Mouse (Mus musculus) intestine, embryonic 15.5 days (tissue): Measurements from ENCODE around the gene Sgce. TPM values are rescaled to one million over a fixed set of nuclear protein-coding genes. Genes with fewer than 3 reads are reported as not detected.
A peak's percentile ranks its signal among the peaks of the same experiment; 100 is the strongest.
"Not testable (repeated sequence)": the region's sequence is repeated elsewhere in the genome, so short reads cannot be mapped to it uniquely, and the experiment has no call there.

ENCODE experiments used
- ATAC-seq: fragments of 200-750 bp; cut with Nextera tagmentation; 2 replicates; pipeline ENCODE4 v1.8.0; 2017; ENCODE audit warnings: moderate TSS enrichment, moderate library complexity
- H3K27ac ChIP-seq: fragments of 300-500 bp; sonication (generic); 2 replicates; pipeline ENCODE4 v1.5.1; 2015; ENCODE audit warnings: mild to moderate bottlenecking, inconsistent platforms
- H3K27me3 ChIP-seq: fragments of 300-500 bp; sonication (generic); replicated peaks from 2 replicates; pipeline ENCODE4 v1.6.1; 2015; ENCODE audit warnings: inconsistent platforms
- H3K36me3 ChIP-seq: fragments of 300-500 bp; sonication (generic); 2 replicates; pipeline ENCODE4 v1.6.1; 2015; ENCODE audit warnings: inconsistent platforms
- H3K4me1 ChIP-seq: fragments of 300-500 bp; sonication (generic); replicated peaks from 2 replicates; pipeline ENCODE4 v1.6.1; 2015; ENCODE audit warnings: inconsistent platforms
- H3K4me2 ChIP-seq: fragments of 300-500 bp; sonication (generic); replicated peaks from 2 replicates; pipeline ENCODE4 v1.6.1; 2015; ENCODE audit warnings: mild to moderate bottlenecking, inconsistent platforms
- H3K4me3 ChIP-seq: fragments of 300-500 bp; sonication (generic); replicated peaks from 2 replicates; pipeline ENCODE4 v1.5.1; 2015; ENCODE audit warnings: inconsistent platforms
- H3K9ac ChIP-seq: fragments of 300-500 bp; sonication (generic); 2 replicates; pipeline ENCODE4 v1.6.1; 2015; ENCODE audit warnings: inconsistent platforms
- H3K9me3 ChIP-seq: fragments of 300-500 bp; sonication (generic); 2 replicates; pipeline ENCODE4 v1.6.1; 2016; ENCODE audit warnings: inconsistent platforms
- WGBS: fragments of 180-500 bp; shearing (Covaris S2); methylation state at CpG from one replicate; pipeline ENCODE4 v1.1.7; 2015; 5-methylcytosine and 5-hydroxymethylcytosine counted together
- polyA plus RNA-seq: library from polyadenylated mRNA; unstranded; fragments of >200 nt; fragmentation: Nextera tagmentation; extraction: Ambion mirVana; gene quantifications from 2 replicates; pipeline ENCODE4 v1.2.1, GENCODE M21; 2015

Sgce gene
- polyA plus RNA-seq, 1 experiment from 2014 or later = 47.5 TPM

- 89% methylated on average over 6 of the region's 6 CpGs for WGBS
- no peaks in the 10 kb centered on the region for H3K4me1 ChIP-seq
Measured at GRCm38 (mm10) chr6:4665154-4665553, 81.9 kb downstream of the Sgce start.

GRCm38 (mm10) chr6:4664313-4664712, 82.7 kb downstream of the Sgce start:
- 58% methylated on average over 2 of the region's 2 CpGs for WGBS
- Histone ChIP-seq H3K27ac (no peak overlapping the region), H3K36me3 (no peaks in the 10 kb centered on the region), H3K9me3 (no peaks in the 10 kb centered on the region), H3K4me1 (no peaks in the 10 kb centered on the region), H3K4me3 (no peak overlapping the region), H3K27me3 (no peaks in the 10 kb centered on the region), H3K9ac (no peak overlapping the region), H3K4me2 (no peak overlapping the region)
- ATAC-seq = no peak

More at GRCm38 (mm10) chr6:4665154-4665553, 81.9 kb downstream of the Sgce start:
- H3K9ac ChIP-seq = no peak overlapping the region
- no peak overlapping the region for H3K4me3 ChIP-seq
- no peaks in the 10 kb centered on the region for H3K36me3 ChIP-seq
- H3K4me2 ChIP-seq = no peak overlapping the region
- no peak for ATAC-seq
- no peaks in the 10 kb centered on the region for H3K9me3 ChIP-seq
- no peaks in the 10 kb centered on the region for H3K27me3 ChIP-seq
- no peak overlapping the region for H3K27ac ChIP-seq

GRCm38 (mm10) chr6:4663516-4663915, 83.5 kb downstream of the Sgce start:
- no peaks in the 10 kb centered on the region for H3K36me3 ChIP-seq
- no peaks in the 10 kb centered on the region for H3K4me1 ChIP-seq
- 0 out of 2 replicates have a peak, but pooled peaks have one; percentile 49 for ATAC-seq
- no peak overlapping the region for H3K4me3 ChIP-seq
- WGBS = 42% methylated on average over 2 of the region's 2 CpGs
- H3K9me3 ChIP-seq = no peaks in the 10 kb centered on the region
- H3K4me2 ChIP-seq = no peak overlapping the region
- H3K27ac ChIP-seq = no peak overlapping the region
- H3K9ac ChIP-seq = no peak overlapping the region
- H3K27me3 ChIP-seq = no peaks in the 10 kb centered on the region

GRCm38 (mm10) chr6:4658861-4659260, 88.1 kb downstream of the Sgce start:
- Histone ChIP-seq H3K9ac (no peak overlapping the region), H3K27ac (no peak overlapping the region), H3K9me3 (no peaks in the 10 kb centered on the region), H3K27me3 (no peaks in the 10 kb centered on the region), H3K4me2 (no peak overlapping the region), H3K36me3 (no peaks in the 10 kb centered on the region), H3K4me3 (no peak overlapping the region), H3K4me1 (no peaks in the 10 kb centered on the region)
- no peak for ATAC-seq
- WGBS = 83% methylated on average over 13 of the region's 13 CpGs

- Histone ChIP-seq H3K27me3 (no peaks in the 10 kb centered on the region), H3K4me1 (no peaks in the 10 kb centered on the region), H3K9ac (no peak overlapping the region), H3K9me3 (no peaks in the 10 kb centered on the region), H3K27ac (no peak overlapping the region), H3K4me2 (no peak overlapping the region), H3K36me3 (no peaks in the 10 kb centered on the region), H3K4me3 (no peak overlapping the region)
- ATAC-seq = no peak
- 84% methylated on average over 4 of the region's 4 CpGs for WGBS
Measured at GRCm38 (mm10) chr6:4655924-4656323, 91.1 kb downstream of the Sgce start.

GRCm38 (mm10) chr6:4655466-4655865, 91.5 kb downstream of the Sgce start:
- no peak overlapping the region for H3K4me3 ChIP-seq
- no peak overlapping the region for H3K4me2 ChIP-seq
- no peak overlapping the region for H3K27ac ChIP-seq
- H3K4me1 ChIP-seq = no peaks in the 10 kb centered on the region
- H3K27me3 ChIP-seq = no peaks in the 10 kb centered on the region
- H3K9ac ChIP-seq = no peak overlapping the region
- H3K36me3 ChIP-seq = no peaks in the 10 kb centered on the region
- 34% methylated on average over 5 of the region's 5 CpGs for WGBS
- ATAC-seq = no peak
- no peaks in the 10 kb centered on the region for H3K9me3 ChIP-seq

- H3K27me3 ChIP-seq, H3K4me1 ChIP-seq, H3K27ac ChIP-seq, H3K4me3 ChIP-seq, H3K36me3 ChIP-seq, H3K4me2 ChIP-seq, ATAC-seq, H3K9me3 ChIP-seq, H3K9ac ChIP-seq: not testable (repeated sequence)
- WGBS = 96% methylated on average over 12 of the region's 12 CpGs
Measured at GRCm38 (mm10) chr6:4653741-4654140, 93.3 kb downstream of the Sgce start.

- no peak overlapping the region for H3K4me3 ChIP-seq
- no peaks in the 10 kb centered on the region for H3K36me3 ChIP-seq
- WGBS = 74% methylated on average over 8 of the region's 8 CpGs
- no peak overlapping the region for H3K27ac ChIP-seq
- H3K9ac ChIP-seq = no peak overlapping the region
- no peaks in the 10 kb centered on the region for H3K4me1 ChIP-seq
- no peak overlapping the region for H3K4me2 ChIP-seq
- ATAC-seq = no peak
- no peaks in the 10 kb centered on the region for H3K9me3 ChIP-seq
- H3K27me3 ChIP-seq = no peaks in the 10 kb centered on the region
Measured at GRCm38 (mm10) chr6:4652596-4653134, 94.3 kb downstream of the Sgce start.

- Histone ChIP-seq H3K4me2 (no peak overlapping the region), H3K4me3 (no peak overlapping the region), H3K27ac (no peak overlapping the region), H3K27me3 (no peaks in the 10 kb centered on the region), H3K9me3 (no peaks in the 10 kb centered on the region), H3K4me1 (no peaks in the 10 kb centered on the region), H3K9ac (no peak overlapping the region), H3K36me3 (no peaks in the 10 kb centered on the region)
- WGBS = 57% methylated on average over 3 of the region's 3 CpGs
- ATAC-seq = no peak
Measured at GRCm38 (mm10) chr6:4647351-4647750, 99.7 kb downstream of the Sgce start.

- Histone ChIP-seq H3K4me1 (no peaks in the 10 kb centered on the region), H3K4me3 (no peak overlapping the region), H3K9ac (no peak overlapping the region), H3K27me3 (no peaks in the 10 kb centered on the region), H3K4me2 (no peak overlapping the region), H3K36me3 (no peaks in the 10 kb centered on the region), H3K9me3 (no peaks in the 10 kb centered on the region), H3K27ac (no peak overlapping the region)
- no peak for ATAC-seq
- WGBS = 69% methylated on average over 7 of the region's 7 CpGs
Measured at GRCm38 (mm10) chr6:4642068-4642467, 104.9 kb downstream of the Sgce start.

GRCm38 (mm10) chr6:4634804-4635203, 112.2 kb downstream of the Sgce start:
- no peak overlapping the region for H3K4me2 ChIP-seq
- H3K27me3 ChIP-seq = no peaks in the 10 kb centered on the region
- H3K4me3 ChIP-seq = no peak overlapping the region
- ATAC-seq = no peak
- no peak overlapping the region for H3K9ac ChIP-seq
- no peaks in the 10 kb centered on the region for H3K9me3 ChIP-seq
- no peaks in the 10 kb centered on the region for H3K36me3 ChIP-seq
- no peak overlapping the region for H3K27ac ChIP-seq
- WGBS = 24% methylated on average over 1 of the region's 1 CpGs
- no peaks in the 10 kb centered on the region for H3K4me1 ChIP-seq

- Histone ChIP-seq H3K9ac (no peak overlapping the region), H3K4me2 (no peak overlapping the region), H3K9me3 (no peaks in the 10 kb centered on the region), H3K27me3 (no peaks in the 10 kb centered on the region), H3K4me3 (no peak overlapping the region), H3K4me1 (no peaks in the 10 kb centered on the region), H3K27ac (no peak overlapping the region), H3K36me3 (no peaks in the 10 kb centered on the region)
- 96% methylated on average over 4 of the region's 4 CpGs for WGBS
- ATAC-seq = no peak
Measured at GRCm38 (mm10) chr6:4633189-4633588, 113.8 kb downstream of the Sgce start.

- no peak for ATAC-seq
- no peaks in the 10 kb centered on the region for H3K27me3 ChIP-seq
- no peaks in the 10 kb centered on the region for H3K36me3 ChIP-seq
- H3K9me3 ChIP-seq = no peaks in the 10 kb centered on the region
- no peak overlapping the region for H3K9ac ChIP-seq
- H3K27ac ChIP-seq = no peak overlapping the region
- H3K4me1 ChIP-seq = no peaks in the 10 kb centered on the region
- no peak overlapping the region for H3K4me3 ChIP-seq
- WGBS = 49% methylated on average over 3 of the region's 3 CpGs
- no peak overlapping the region for H3K4me2 ChIP-seq
Measured at GRCm38 (mm10) chr6:4631464-4631863, 115.5 kb downstream of the Sgce start.
